Mouse (Mus musculus) neural tube, embryonic 12.5 days (tissue): ENCODE data around the gene Kcnq5. TPM values are rescaled to one million over a fixed set of nuclear protein-coding genes. Genes with fewer than 3 reads are reported as not detected.
A peak's percentile ranks its signal among the peaks of the same experiment; 100 is the strongest.

ENCODE experiments used
- ATAC-seq: fragments of 200-750 bp; cut with Nextera tagmentation; 2 replicates; pipeline ENCODE4 v1.8.0; 2017; ENCODE audit warnings: low read depth, mild to moderate bottlenecking, moderate TSS enrichment, moderate library complexity; ENCODE audit not compliant: low FRiP score
- H3K27ac ChIP-seq: fragments of 300-500 bp; sonication (generic); 2 replicates; pipeline ENCODE4 v1.5.1; 2016
- H3K27me3 ChIP-seq: fragments of 300-500 bp; sonication (generic); replicated peaks from 2 replicates; pipeline ENCODE4 v1.6.1; 2016; ENCODE audit warnings: mild to moderate bottlenecking
- H3K36me3 ChIP-seq: fragments of 300-500 bp; sonication (generic); 2 replicates; pipeline ENCODE4 v1.6.1; 2016; ENCODE audit warnings: mild to moderate bottlenecking
- H3K4me1 ChIP-seq: fragments of 300-500 bp; sonication (generic); 2 replicates; pipeline ENCODE4 v1.6.1; 2016
- H3K4me2 ChIP-seq: fragments of 300-500 bp; sonication (generic); replicated peaks from 2 replicates; pipeline ENCODE4 v1.6.1; 2016; ENCODE audit warnings: mild to moderate bottlenecking
- H3K4me3 ChIP-seq: fragments of 300-500 bp; sonication (generic); 2 replicates; pipeline ENCODE4 v1.5.1; 2016
- H3K9ac ChIP-seq: fragments of 300-500 bp; sonication (generic); 2 replicates; pipeline ENCODE4 v1.6.1; 2016; ENCODE audit warnings: mild to moderate bottlenecking
- H3K9me3 ChIP-seq: fragments of 300-500 bp; sonication (generic); 2 replicates; pipeline ENCODE4 v1.6.1; 2016; ENCODE audit warnings: mild to moderate bottlenecking
- WGBS: fragments of 180-500 bp; shearing (Covaris S2); methylation state at CpG from one replicate; pipeline ENCODE4 v1.1.7; 2016; 5-methylcytosine and 5-hydroxymethylcytosine counted together
- polyA plus RNA-seq: library from polyadenylated mRNA; unstranded; fragments of >200 nt; fragmentation: Nextera tagmentation; extraction: Ambion mirVana; gene quantifications from 2 replicates; pipeline ENCODE4 v1.2.1, GENCODE M21; 2016

Kcnq5 gene
- polyA plus RNA-seq: 1.3 and 1.7 TPM in 2 replicates

DNA sequence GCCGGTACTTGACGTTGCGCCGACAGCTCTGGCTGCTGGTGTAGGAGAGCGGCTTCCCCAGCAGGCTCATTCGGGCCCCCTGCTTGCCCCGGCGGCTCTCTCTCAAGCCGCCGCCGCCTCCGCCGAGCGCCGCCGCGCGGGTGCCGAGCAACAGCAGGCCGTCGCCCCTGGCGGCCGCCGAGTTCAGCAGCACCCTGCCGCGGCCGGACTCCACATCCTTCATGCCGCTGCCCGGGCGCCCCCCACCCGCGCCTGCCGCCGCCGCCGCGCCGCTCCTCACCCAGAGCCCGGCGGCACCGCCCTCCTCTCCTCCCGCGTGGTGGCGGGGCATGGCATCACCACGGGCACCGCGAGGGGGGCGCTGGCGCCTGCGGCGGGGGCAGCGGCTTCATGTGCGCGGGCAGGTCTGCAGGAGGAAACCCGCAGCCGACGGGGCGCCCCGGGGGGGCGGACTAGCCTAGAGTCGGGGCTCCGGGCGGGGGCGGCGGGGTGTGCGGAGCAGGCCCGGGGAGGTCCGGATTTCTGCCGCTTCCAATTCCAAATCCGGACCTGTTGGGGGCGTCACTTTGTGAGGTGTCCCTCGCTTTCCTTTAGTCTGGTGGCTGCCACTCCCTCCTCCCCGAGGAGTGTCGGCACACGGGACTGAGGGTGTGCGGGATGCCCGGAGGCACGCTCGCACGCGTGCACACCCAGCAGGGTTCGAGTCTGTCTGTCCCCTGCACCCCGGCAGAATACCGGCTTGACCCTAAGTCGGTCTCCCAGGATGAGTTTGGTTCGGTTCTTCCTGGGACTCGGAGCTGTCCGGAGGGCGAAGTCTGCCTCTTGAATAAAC lies at the start of gene Kcnq5:
Gene Kcnq5 (minus strand): TSS at position 692 of the 832 bp plus-strand sequence.
- Histone ChIP-seq H3K4me3 (peak within 1 kb of the TSS; percentile 77), H3K9me3 (no peaks in the 10 kb centered on the region), H3K9ac (peak within 1 kb of the TSS; percentile 67), H3K4me2 (peak within 1 kb of the TSS; percentile 99), H3K4me1 (peaks cover 20% of the 10 kb centered on the region; the same call in 1 of the 2 replicates), H3K27me3 (peaks cover 13% of the 10 kb centered on the region), H3K27ac (no peak within 1 kb of the TSS), H3K36me3 (no peaks in the 10 kb centered on the region)
- WGBS: under 1% methylated on average over 89 of the region's 89 CpGs
- peak; percentile 87 for ATAC-seq

- H3K27me3 ChIP-seq: no peaks in the 10 kb centered on the region
- H3K4me3 ChIP-seq: no peak overlapping the region
- no peaks in the 10 kb centered on the region for H3K9me3 ChIP-seq
- ATAC-seq: no peak
- H3K4me1 ChIP-seq: no peaks in the 10 kb centered on the region
- H3K36me3 ChIP-seq: no peaks in the 10 kb centered on the region
- H3K4me2 ChIP-seq: no peak overlapping the region
- no peak overlapping the region for H3K9ac ChIP-seq
- no peak overlapping the region for H3K27ac ChIP-seq
Observed at GRCm38 (mm10) chr1:21979755-21980154, 18.0 kb upstream of the Kcnq5 start.

DNA sequence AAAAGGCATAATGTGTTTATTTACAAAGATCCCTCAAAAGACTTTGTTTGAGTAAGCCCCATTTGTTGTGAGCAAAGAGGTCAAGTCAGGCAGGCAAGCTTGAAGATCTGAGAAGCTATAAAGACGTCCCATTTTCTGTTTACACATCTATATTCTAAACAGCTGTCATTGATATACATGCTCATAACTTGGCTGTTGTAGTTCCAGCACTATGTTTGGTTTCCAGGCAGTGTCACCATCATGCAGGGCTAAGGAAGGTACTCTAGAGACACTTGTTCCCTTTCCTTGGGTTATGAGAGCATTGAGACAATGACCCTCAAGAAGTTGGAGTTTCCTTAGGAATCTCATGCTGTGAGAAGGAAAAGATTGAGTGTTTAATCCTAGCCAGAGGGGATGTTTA lies 17.6 kb upstream of the Kcnq5 start:
- Histone ChIP-seq H3K9ac (no peak overlapping the region), H3K9me3 (no peaks in the 10 kb centered on the region), H3K4me1 (no peaks in the 10 kb centered on the region), H3K27ac (no peak overlapping the region), H3K4me3 (no peak overlapping the region), H3K4me2 (no peak overlapping the region), H3K27me3 (no peaks in the 10 kb centered on the region), H3K36me3 (no peaks in the 10 kb centered on the region)
- 67% methylated on average over 1 of the region's 1 CpGs for WGBS
- no peak for ATAC-seq

DNA sequence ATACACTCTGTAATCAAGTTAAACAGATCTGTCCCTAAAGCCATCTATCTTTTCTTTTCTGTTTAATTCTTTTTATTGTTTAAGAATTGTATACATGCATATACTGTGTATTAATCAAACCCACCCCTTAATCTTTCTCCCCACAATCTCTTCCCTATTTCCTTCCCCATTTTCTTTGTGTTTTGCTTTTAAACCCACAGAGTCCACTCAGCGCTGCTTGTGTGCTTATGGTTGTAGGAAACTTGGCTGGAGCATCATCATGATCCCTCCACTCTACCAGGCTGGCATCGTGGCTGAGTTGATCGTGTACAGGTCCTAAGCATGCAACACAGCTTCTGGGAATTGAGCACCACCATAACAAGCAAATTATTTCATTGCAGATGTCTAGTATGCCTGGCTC lies 12.3 kb upstream of the Kcnq5 start:
- Histone ChIP-seq H3K27ac (no peak overlapping the region), H3K4me2 (no peak overlapping the region), H3K4me3 (no peak overlapping the region), H3K9ac (no peak overlapping the region), H3K4me1 (no peaks in the 10 kb centered on the region), H3K9me3 (no peaks in the 10 kb centered on the region), H3K36me3 (no peaks in the 10 kb centered on the region), H3K27me3 (no peaks in the 10 kb centered on the region)
- ATAC-seq: no peak
- WGBS: 92% methylated on average over 3 of the region's 3 CpGs

DNA sequence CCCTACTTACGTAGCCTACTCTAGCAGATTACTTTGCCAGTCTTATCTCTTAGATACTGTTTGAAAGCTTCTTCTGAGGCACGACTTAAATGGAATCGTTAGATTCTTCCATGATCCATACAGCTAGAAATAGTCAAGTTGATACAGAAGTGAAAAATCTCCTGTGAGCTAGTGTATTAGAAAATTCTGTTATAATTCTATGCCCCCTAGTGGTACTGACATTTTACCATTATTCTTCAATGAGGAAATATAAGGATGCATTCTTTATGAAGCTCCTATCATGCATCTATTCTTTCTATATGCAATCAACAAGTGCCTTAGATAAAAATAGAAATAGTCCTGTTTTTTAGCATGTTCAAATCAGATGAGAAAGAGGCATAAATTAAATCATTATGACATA lies 5.4 kb upstream of the Kcnq5 start:
- WGBS: 94% methylated on average over 3 of the region's 3 CpGs
- no peak for ATAC-seq
- Histone ChIP-seq H3K27me3 (peaks cover 12% of the 10 kb centered on the region), H3K4me3 (no peak overlapping the region), H3K4me2 (no peak overlapping the region), H3K4me1 (peaks cover 4% of the 10 kb centered on the region; the same call in 1 of the 2 replicates), H3K9me3 (no peaks in the 10 kb centered on the region), H3K27ac (no peak overlapping the region), H3K9ac (no peak overlapping the region), H3K36me3 (no peaks in the 10 kb centered on the region)

- Histone ChIP-seq H3K9me3 (no peaks in the 10 kb centered on the region), H3K36me3 (no peaks in the 10 kb centered on the region), H3K4me1 (peaks cover 20% of the 10 kb centered on the region; the same call in 1 of the 2 replicates), H3K27me3 (peaks cover 13% of the 10 kb centered on the region), H3K9ac (no peak overlapping the region), H3K4me2 (no peak overlapping the region), H3K27ac (no peak overlapping the region), H3K4me3 (no peak overlapping the region)
- WGBS: 59% methylated on average over 16 of the region's 16 CpGs
- no peak for ATAC-seq
Observed at GRCm38 (mm10) chr1:21962896-21963864, 1.4 kb upstream of the Kcnq5 start.

GRCm38 (mm10) chr1:21962083-21962471 lies 335 bp upstream of the Kcnq5 start:
- peak overlapping the region; percentile 77 for H3K4me3 ChIP-seq
- no peaks in the 10 kb centered on the region for H3K9me3 ChIP-seq
- H3K4me1 ChIP-seq: peaks cover 20% of the 10 kb centered on the region; the same call in 1 of the 2 replicates
- H3K4me2 ChIP-seq: peak overlapping the region; percentile 99
- peaks cover 13% of the 10 kb centered on the region for H3K27me3 ChIP-seq
- ATAC-seq: peak; percentile 37
- no peaks in the 10 kb centered on the region for H3K36me3 ChIP-seq
- WGBS: under 1% methylated on average over 19 of the region's 19 CpGs
- peak overlapping the region; percentile 67 for H3K9ac ChIP-seq
- H3K27ac ChIP-seq: no peak overlapping the region

- Histone ChIP-seq H3K9ac (peak overlapping the region; percentile 67), H3K4me1 (peaks cover 20% of the 10 kb centered on the region; the same call in 1 of the 2 replicates), H3K27me3 (peaks cover 13% of the 10 kb centered on the region), H3K4me2 (peak overlapping the region; percentile 99), H3K27ac (no peak overlapping the region), H3K4me3 (peak overlapping the region; percentile 77), H3K36me3 (no peaks in the 10 kb centered on the region), H3K9me3 (no peaks in the 10 kb centered on the region)
- peak; percentile 67 for ATAC-seq
- 1% methylated on average over 48 of the region's 48 CpGs for WGBS
Observed at GRCm38 (mm10) chr1:21960421-21961250, 1.1 kb downstream of the Kcnq5 start.

- Histone ChIP-seq H3K4me2 (peak overlapping the region; percentile 99), H3K4me3 (no peak overlapping the region), H3K4me1 (peaks cover 20% of the 10 kb centered on the region; the same call in 1 of the 2 replicates), H3K9ac (no peak overlapping the region), H3K36me3 (no peaks in the 10 kb centered on the region), H3K9me3 (no peaks in the 10 kb centered on the region), H3K27ac (no peak overlapping the region), H3K27me3 (peaks cover 13% of the 10 kb centered on the region)
- 37% methylated on average over 8 of the region's 8 CpGs for WGBS
- no peak for ATAC-seq
Observed at GRCm38 (mm10) chr1:21959648-21960285, 2.0 kb downstream of the Kcnq5 start.

DNA sequence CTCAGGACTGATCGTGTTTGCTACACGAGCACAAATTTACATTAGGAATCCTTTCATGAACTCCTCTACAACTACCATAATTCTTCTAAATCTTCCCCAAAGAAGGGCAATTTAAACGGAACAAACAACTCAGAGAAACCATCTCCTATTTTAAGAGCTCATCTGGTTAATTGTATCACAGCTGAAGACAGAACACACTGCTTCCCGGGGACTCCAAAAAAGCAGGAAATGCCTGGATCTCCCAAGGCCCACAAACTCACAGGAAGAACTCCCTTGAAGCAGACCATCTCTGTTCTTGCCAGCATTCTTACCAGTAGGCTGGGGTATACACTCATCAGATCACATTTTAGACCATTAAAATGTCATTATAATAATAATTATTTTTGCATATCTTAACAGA lies 3.7 kb downstream of the Kcnq5 start:
- peaks cover 9% of the 10 kb centered on the region for H3K27me3 ChIP-seq
- WGBS: 64% methylated on average over 4 of the region's 4 CpGs
- no peak overlapping the region for H3K27ac ChIP-seq
- no peak overlapping the region for H3K9ac ChIP-seq
- H3K9me3 ChIP-seq: no peaks in the 10 kb centered on the region
- peaks cover 20% of the 10 kb centered on the region; the same call in 1 of the 2 replicates for H3K4me1 ChIP-seq
- H3K4me2 ChIP-seq: no peak overlapping the region
- no peak overlapping the region for H3K4me3 ChIP-seq
- H3K36me3 ChIP-seq: no peaks in the 10 kb centered on the region
- no peak for ATAC-seq

GRCm38 (mm10) chr1:21940831-21941230 lies 20.9 kb downstream of the Kcnq5 start:
- no peaks in the 10 kb centered on the region for H3K36me3 ChIP-seq
- no peak overlapping the region for H3K9ac ChIP-seq
- no peaks in the 10 kb centered on the region for H3K27me3 ChIP-seq
- H3K27ac ChIP-seq: no peak overlapping the region
- no peak overlapping the region for H3K4me3 ChIP-seq
- 83% methylated on average over 4 of the region's 4 CpGs for WGBS
- H3K4me1 ChIP-seq: no peaks in the 10 kb centered on the region
- H3K9me3 ChIP-seq: no peaks in the 10 kb centered on the region
- no peak overlapping the region for H3K4me2 ChIP-seq
- no peak for ATAC-seq
